Mouse (Mus musculus) T-cell, adult 2 months (primary cell): Measurements from ENCODE around the gene Ebf1.

ENCODE experiments used
- DNase-seq: peaks from one replicate; pipeline ENCODE4 v3.0.0; 2022; ENCODE audit warnings: low spot score

Ebf1 gene

GRCm38 (mm10) chr11:44738046-44738445 is 120.9 kb downstream of the Ebf1 start:
- no peak for DNase-seq

GRCm38 (mm10) chr11:44738820-44739219 is 121.7 kb downstream of the Ebf1 start:
- DNase-seq = no peak

- no peak for DNase-seq
Measured at GRCm38 (mm10) chr11:44740278-44741041, 123.3 kb downstream of the Ebf1 start.

- no peak for DNase-seq
Measured at GRCm38 (mm10) chr11:44741042-44741491, 124.0 kb downstream of the Ebf1 start.

GRCm38 (mm10) chr11:44744446-44744845 is 127.3 kb downstream of the Ebf1 start:
- DNase-seq = no peak

GRCm38 (mm10) chr11:44745946-44746345 is 128.8 kb downstream of the Ebf1 start:
- no peak for DNase-seq

GRCm38 (mm10) chr11:44746731-44747130 is 129.6 kb downstream of the Ebf1 start:
- DNase-seq = no peak

- no peak for DNase-seq
Measured at GRCm38 (mm10) chr11:44749309-44749708, 132.2 kb downstream of the Ebf1 start.

- DNase-seq = no peak
Measured at GRCm38 (mm10) chr11:44754336-44754735, 137.2 kb downstream of the Ebf1 start.

- DNase-seq = no peak
Measured at GRCm38 (mm10) chr11:44756321-44756720, 139.2 kb downstream of the Ebf1 start.

- DNase-seq = no peak
Measured at GRCm38 (mm10) chr11:44758857-44759256, 141.7 kb downstream of the Ebf1 start.

GRCm38 (mm10) chr11:44761128-44761996 is 144.2 kb downstream of the Ebf1 start:
- DNase-seq = no peak

- DNase-seq = no peak
Measured at GRCm38 (mm10) chr11:44763992-44764835, 147.1 kb downstream of the Ebf1 start.

GRCm38 (mm10) chr11:44764988-44765387 is 147.9 kb downstream of the Ebf1 start:
- no peak for DNase-seq

GRCm38 (mm10) chr11:44766246-44766645 is 149.1 kb downstream of the Ebf1 start:
- DNase-seq = no peak

- DNase-seq = no peak
Measured at GRCm38 (mm10) chr11:44767322-44767721, 150.2 kb downstream of the Ebf1 start.

GRCm38 (mm10) chr11:44768346-44768745 is 151.2 kb downstream of the Ebf1 start:
- no peak for DNase-seq

- no peak for DNase-seq
Measured at GRCm38 (mm10) chr11:44770989-44771564, 154.0 kb downstream of the Ebf1 start.

- no peak for DNase-seq
Measured at GRCm38 (mm10) chr11:44774411-44774810, 157.3 kb downstream of the Ebf1 start.

- no peak for DNase-seq
Measured at GRCm38 (mm10) chr11:44775549-44775948, 158.4 kb downstream of the Ebf1 start.

GRCm38 (mm10) chr11:44776556-44776955 is 159.4 kb downstream of the Ebf1 start:
- DNase-seq = no peak
